Mouse (Mus musculus): Measurements from ENCODE around the gene Ythdf1. TPM values are rescaled to one million over a fixed set of nuclear protein-coding genes. Genes with fewer than 3 reads are reported as not detected.

Ythdf1 gene
- total and polyA plus RNA-seq, 3 experiments, result 36.8 to 72.2 TPM; not detected in 1

DNA sequence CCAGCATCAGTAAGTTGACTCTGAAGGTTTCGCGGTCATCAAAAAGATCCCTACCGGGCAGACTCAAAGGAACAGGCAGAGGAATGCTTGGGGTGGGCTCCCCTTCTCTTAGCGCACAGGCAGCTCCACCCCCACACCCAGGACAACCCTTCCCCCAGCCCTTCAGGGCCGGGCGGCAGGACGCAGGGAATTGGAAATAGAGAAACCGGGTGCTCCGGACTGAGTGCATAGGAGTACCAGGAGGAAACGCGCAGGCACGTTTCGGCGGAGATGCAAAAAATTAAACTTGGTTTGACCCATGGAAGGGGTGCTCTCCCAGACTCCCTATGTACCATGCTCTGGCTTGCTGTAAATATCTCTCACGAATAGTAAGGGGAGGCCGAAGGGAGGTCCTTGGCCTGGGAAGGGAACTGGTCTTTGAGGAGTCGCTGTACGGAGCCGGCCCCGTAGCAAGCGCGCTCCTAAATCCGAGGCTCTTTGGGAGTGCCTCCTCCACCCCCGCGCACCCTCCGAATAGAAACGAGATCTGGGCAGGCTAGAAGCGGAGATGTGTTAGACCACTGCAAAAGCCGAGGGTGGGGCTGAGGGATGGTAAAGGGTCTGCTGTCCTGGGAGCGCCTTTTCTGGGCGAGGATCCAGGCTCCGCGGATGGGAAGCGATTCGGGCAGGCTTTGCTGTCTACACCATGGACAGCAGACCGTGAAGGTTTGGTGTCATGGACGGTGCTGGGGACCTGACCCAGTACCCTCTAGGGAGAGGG, 29.5 kb downstream of the Ythdf1 start:
- Histone ChIP-seq H3K9ac (ENCODE audit: control insufficient read depth, low read depth, low read length, poor library complexity, severe bottlenecking) (no peak overlapping the region), H3K36me3 (ENCODE audit: control insufficient read depth in 1 of 2, insufficient read depth in 2 of 2, low read length in 2 of 2) (no peaks in the 10 kb centered on the region), H3K27me3 (ENCODE audit: control insufficient read depth in 1 of 2, insufficient read depth in 2 of 2, low read length in 2 of 2) (no peaks in the 10 kb centered on the region; a peak in 1 of 4 replicates), H3K4me1 (ENCODE audit: control insufficient read depth in 1 of 2, insufficient read depth in 2 of 2, low read length in 2 of 2) (no peaks in the 10 kb centered on the region), H3K9me3 (replicated peaks; ENCODE audit: insufficient read depth, low read length) (no peaks in the 10 kb centered on the region), H3K79me2 (ENCODE audit: control insufficient read depth, insufficient read depth, low read length, poor library complexity) (no peaks in the 10 kb centered on the region), H3K4me3 (ENCODE audit: control insufficient read depth in 1 of 2, insufficient read depth in 1 of 2, low read depth in 2 of 2, low read length in 2 of 2) (no peak overlapping the region), H3K27ac (ENCODE audit: control insufficient read depth, low read depth, low read length) (no peak overlapping the region)
- TF ChIP-seq GABPA (IDR thresholded peaks at IDR 0.05; ENCODE audit: low read depth, low read length) (no peak), RAD21 (IDR thresholded peaks at IDR 0.05; ENCODE audit: low read depth, low read length) (no peak), ELF1 (IDR thresholded peaks at IDR 0.05; ENCODE audit: low read depth, low read length) (no peak), CHD2 (IDR thresholded peaks at IDR 0.05; ENCODE audit: low read length) (no peak), MAFK (IDR thresholded peaks at IDR 0.05; ENCODE audit: borderline replicate concordance, low read depth, low read length) (no peak), USF2 (IDR thresholded peaks at IDR 0.05; ENCODE audit: borderline replicate concordance in 1 of 2, insufficient read depth in 1 of 2, low read depth in 1 of 2, low read length in 2 of 2) (no peak)
- no peak for DNase-seq (ENCODE audit: low read depth, low spot score)

- Histone ChIP-seq H3K4me3 (ENCODE audit: control insufficient read depth in 1 of 2, insufficient read depth in 1 of 2, low read depth in 2 of 2, low read length in 2 of 2) (no peak overlapping the region), H3K27me3 (ENCODE audit: control insufficient read depth in 1 of 2, insufficient read depth in 2 of 2, low read length in 2 of 2) (no peaks in the 10 kb centered on the region; a peak in 1 of 4 replicates), H3K9ac (ENCODE audit: control insufficient read depth, low read depth, low read length, poor library complexity, severe bottlenecking) (no peak overlapping the region), H3K79me2 (ENCODE audit: control insufficient read depth, insufficient read depth, low read length, poor library complexity) (no peaks in the 10 kb centered on the region), H3K36me3 (ENCODE audit: control insufficient read depth in 1 of 2, insufficient read depth in 2 of 2, low read length in 2 of 2) (no peaks in the 10 kb centered on the region), H3K4me1 (ENCODE audit: control insufficient read depth in 1 of 2, insufficient read depth in 2 of 2, low read length in 2 of 2) (no peaks in the 10 kb centered on the region), H3K9me3 (replicated peaks; ENCODE audit: insufficient read depth, low read length) (no peaks in the 10 kb centered on the region), H3K27ac (ENCODE audit: control insufficient read depth, low read depth, low read length) (no peak overlapping the region)
- TF ChIP-seq MAZ (IDR thresholded peaks at IDR 0.05; ENCODE audit: low read depth, low read length), result no peak
- no peak for TF ChIP-seq ZC3H11A (IDR thresholded peaks at IDR 0.05; ENCODE audit: low read depth, low read length)
- no peak for TF ChIP-seq MAX (IDR thresholded peaks at IDR 0.05; ENCODE audit: low read length)
- TF ChIP-seq BHLHE40 (IDR thresholded peaks at IDR 0.05; ENCODE audit: borderline replicate concordance, low read depth, low read length), result no peak
- no peak for TF ChIP-seq ZKSCAN1 (IDR thresholded peaks at IDR 0.05; ENCODE audit: low read depth, low read length)
- TF ChIP-seq USF2 (IDR thresholded peaks at IDR 0.05; ENCODE audit: borderline replicate concordance in 1 of 2, insufficient read depth in 1 of 2, low read depth in 1 of 2, low read length in 2 of 2), result no peak
- no peak for TF ChIP-seq EP300 (IDR thresholded peaks at IDR 0.05; ENCODE audit: low read depth in 1 of 2, low read length in 2 of 2)
- TF ChIP-seq UBTF (IDR thresholded peaks at IDR 0.05; ENCODE audit: borderline replicate concordance, insufficient read depth, low read depth, low read length), result no peak
- no peak for TF ChIP-seq HCFC1 (IDR thresholded peaks at IDR 0.05; ENCODE audit: low read depth, low read length)
- TF ChIP-seq RAD21 (IDR thresholded peaks at IDR 0.05; ENCODE audit: low read depth, low read length), result no peak
- TF ChIP-seq NELFE (IDR thresholded peaks at IDR 0.05; ENCODE audit: low read depth, low read length), result no peak
- no peak for TF ChIP-seq POLR2A (IDR thresholded peaks at IDR 0.05; ENCODE audit: control insufficient read depth in 1 of 2, insufficient read depth in 1 of 2, low read depth in 1 of 2, low read length in 2 of 2, poor library complexity in 1 of 2)
- no peak for TF ChIP-seq USF1 (IDR thresholded peaks at IDR 0.05; ENCODE audit: low read depth, low read length)
- no peak for DNase-seq (ENCODE audit: low read depth, low spot score)
Measured at GRCm38 (mm10) chr2:180890422-180891074, 30.2 kb downstream of the Ythdf1 start.
